Mouse (Mus musculus) 3134 (cell line): ENCODE results near the gene Elobl.

ENCODE experiments used
- DNase-seq: peaks from one replicate; pipeline ENCODE4 v3.0.0-alpha.2; 2011; ENCODE audit warnings: low spot score; ENCODE audit not compliant: insufficient read length; ENCODE audit errors: extremely low read depth

The Elobl gene

DNA sequence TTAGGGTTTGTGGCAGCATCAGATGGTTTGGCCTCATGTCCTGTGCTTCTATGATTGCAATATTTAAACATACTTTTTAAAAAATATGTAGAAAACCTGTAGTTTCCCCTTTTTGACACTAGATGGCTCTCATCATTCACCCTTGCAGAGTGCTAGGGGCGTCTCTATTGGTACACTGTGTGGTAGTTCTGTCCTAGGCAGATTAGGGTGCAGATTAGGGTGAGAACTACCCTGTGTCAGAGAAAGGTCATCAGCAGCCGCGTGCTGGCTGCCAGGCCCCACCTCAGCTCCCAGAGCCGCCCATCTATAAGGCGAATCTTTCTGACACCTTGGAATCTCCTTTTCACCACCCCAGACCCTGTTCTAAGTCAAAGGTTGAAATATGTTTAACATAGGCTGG lies 22.8 kb upstream of the Elobl start:
- DNase-seq: peak; percentile 32

- no peak for DNase-seq
Measured at GRCm38 (mm10) chr11:88988956-88989355, 22.2 kb upstream of the Elobl start.

DNA sequence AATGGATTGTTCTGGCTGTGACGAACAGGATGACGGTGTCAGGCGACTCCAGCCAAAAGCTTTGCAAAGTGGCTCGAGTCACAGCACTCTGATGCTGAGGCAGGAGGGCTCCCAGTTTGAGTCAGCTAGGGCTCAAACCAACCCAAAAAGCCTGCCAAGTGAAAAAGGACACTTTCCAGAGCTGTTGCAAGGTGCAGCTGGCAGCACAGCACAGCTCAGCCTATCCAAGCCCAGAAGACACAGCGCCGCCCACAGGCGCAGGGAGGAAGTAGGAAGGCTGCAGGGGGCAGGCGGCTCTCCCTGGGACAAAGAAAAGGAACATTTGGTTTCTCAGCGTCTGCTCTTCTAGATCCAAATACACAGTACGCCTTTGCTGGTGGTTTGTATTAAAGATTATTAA lies 19.9 kb upstream of the Elobl start:
- no peak for DNase-seq

DNA sequence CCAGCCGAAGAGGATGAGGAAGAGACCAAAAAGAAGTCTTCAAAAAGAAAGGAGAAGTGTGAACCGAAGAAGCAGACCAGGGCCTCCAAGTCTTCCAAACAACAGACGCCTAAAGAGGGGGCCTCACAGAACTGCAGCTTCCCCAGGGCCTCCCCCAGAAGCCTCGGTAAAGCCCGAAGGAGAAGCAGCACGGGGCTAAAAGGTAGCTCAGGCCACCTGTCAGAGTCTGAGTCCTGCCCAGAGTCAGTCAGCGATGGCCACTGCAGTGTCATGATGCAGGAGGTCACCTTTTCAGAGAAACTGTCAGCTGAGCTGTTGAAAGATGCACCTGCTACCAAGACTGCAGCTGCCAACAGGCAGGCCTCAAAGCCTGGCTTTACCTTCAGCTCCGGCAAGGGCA lies 14.6 kb upstream of the Elobl start:
- no peak for DNase-seq

- DNase-seq: no peak
Measured at GRCm38 (mm10) chr11:88977188-88977587, 10.5 kb upstream of the Elobl start.

GRCm38 (mm10) chr11:88976320-88976719 lies 9.6 kb upstream of the Elobl start:
- no peak for DNase-seq

GRCm38 (mm10) chr11:88973776-88974701 lies 7.3 kb upstream of the Elobl start:
- DNase-seq: peak; percentile 98

DNA sequence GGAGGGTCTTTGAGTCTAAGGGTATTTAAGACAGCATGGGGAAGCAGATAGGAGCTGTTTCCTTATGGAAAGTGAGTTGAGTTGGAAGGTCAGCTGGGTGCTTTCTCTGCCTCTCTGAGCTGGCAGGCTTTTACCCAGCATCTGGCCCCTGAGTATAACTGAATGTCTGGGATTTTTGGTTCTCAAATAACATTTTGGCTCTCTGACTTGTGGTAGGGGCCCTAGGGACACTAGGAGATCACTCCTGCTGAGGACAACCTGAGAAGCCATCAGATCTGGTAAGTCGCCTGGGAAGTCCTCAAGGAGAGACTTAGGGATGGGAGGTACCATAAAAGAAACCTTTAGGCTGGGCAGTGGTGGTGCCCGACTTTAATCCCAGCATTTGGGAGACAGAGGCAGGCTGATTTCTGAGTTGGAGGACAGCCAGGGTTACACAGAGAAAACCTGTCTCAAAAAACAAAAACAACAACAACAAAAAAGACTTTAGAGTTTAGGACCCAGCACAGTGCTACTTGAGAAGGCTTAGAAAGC lies 3.5 kb upstream of the Elobl start, which contains the start of gene Coil:
TSS of gene Coil (plus strand) at position 51 of the 531 bp plus-strand sequence.
- no peak for DNase-seq

GRCm38 (mm10) chr11:88958851-88959250 lies 7.9 kb downstream of the Elobl start:
- DNase-seq: no peak

- peak; percentile 99 for DNase-seq
Measured at GRCm38 (mm10) chr11:88955217-88955969, 11.3 kb downstream of the Elobl start, which contains the start of gene Scpep1. Gene Scpep1, minus strand, starts transcription at chr11:88955465.

GRCm38 (mm10) chr11:88954803-88955202 lies 11.9 kb downstream of the Elobl start:
- peak; percentile 54 for DNase-seq

- no peak for DNase-seq
Measured at GRCm38 (mm10) chr11:88953582-88953981, 13.1 kb downstream of the Elobl start.

GRCm38 (mm10) chr11:88952117-88952516 lies 14.6 kb downstream of the Elobl start:
- DNase-seq: no peak

DNA sequence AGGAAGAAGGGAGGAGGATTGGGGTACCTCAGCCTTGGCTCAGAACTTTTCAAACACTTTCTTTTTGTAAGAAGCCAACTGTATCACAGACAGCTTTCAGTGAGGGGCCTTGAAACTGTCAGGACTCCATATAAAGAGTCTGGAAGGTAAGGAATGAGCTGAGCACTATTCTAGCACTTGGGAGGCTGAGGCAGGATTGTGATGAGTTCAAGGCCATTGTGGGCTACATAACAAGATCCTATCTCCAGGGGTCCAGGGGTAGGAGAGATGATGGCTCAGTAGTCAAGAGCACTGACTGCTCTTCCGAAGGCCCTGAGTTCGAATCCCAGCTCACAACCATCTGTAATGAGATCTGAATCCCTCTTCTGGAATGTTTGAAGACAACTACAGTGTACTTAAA lies 15.2 kb downstream of the Elobl start:
- DNase-seq: no peak

- no peak for DNase-seq
Measured at GRCm38 (mm10) chr11:88950640-88951250, 16.0 kb downstream of the Elobl start.

- DNase-seq: no peak
Measured at GRCm38 (mm10) chr11:88949802-88950639, 16.7 kb downstream of the Elobl start.

GRCm38 (mm10) chr11:88948896-88949295 lies 17.8 kb downstream of the Elobl start:
- DNase-seq: no peak

- DNase-seq: no peak
Measured at GRCm38 (mm10) chr11:88945971-88946585, 20.7 kb downstream of the Elobl start.

DNA sequence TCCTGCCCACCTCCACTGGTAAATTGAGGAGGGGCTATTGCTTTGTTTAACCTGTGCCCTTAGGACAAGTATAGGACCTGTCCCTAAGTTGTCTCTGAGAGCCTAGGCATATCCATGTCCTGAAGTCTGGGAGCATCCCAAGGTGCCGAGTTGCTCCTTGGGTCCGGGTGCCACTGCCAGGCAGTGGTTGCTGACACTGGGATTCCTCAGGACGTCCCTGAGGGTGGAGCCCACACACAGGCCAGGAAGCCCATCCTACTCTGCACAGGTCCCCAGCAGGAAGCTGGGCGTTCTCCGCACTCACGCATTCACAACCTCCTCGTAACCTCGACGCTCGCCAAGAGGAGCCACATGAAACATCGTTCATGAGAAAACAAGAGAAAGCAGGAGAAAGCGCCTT lies 25.2 kb downstream of the Elobl start:
- DNase-seq: no peak

DNA sequence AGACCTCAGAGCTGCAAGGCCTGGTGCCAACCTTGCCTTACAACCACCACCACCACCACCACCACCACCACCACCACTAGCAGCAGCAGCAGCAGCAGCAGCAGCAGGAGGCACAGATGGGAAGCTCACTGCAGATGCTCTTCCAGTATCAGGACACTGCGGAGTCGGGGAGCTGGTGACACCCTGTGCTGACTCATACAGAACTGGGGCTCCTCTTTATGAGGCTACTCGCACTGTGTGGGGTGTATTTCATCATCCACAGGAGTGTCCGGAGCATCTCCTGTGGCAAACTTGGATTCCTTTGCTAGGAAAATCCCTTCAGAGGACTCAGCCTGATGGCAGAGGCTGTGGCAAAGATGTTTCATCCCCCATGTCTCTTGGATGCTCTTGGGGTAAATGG lies 27.1 kb downstream of the Elobl start:
- no peak for DNase-seq
